Mouse (Mus musculus): Measurements from ENCODE around the gene Slc34a1. TPM values are rescaled to one million over a fixed set of nuclear protein-coding genes. Genes with fewer than 3 reads are reported as not detected.
"Not testable (repeated sequence)": the region's sequence is repeated elsewhere in the genome, so short reads cannot be mapped to it uniquely, and the experiment has no call there.

Gene Slc34a1
- polyA plus RNA-seq, 1 experiment from 2014 or later, result not detected

GRCm38 (mm10) chr13:55420018-55420932 is 22.3 kb downstream of the Slc34a1 start:
- ATAC-seq (ENCODE audit: low read depth) (peak; percentile 29), DNase-seq (no peak)
- no peak overlapping the region for H3K4me3 ChIP-seq (replicated peaks)
- H3K4me1 ChIP-seq (replicated peaks), result peaks cover 25% of the 10 kb centered on the region
- H3K27me3 ChIP-seq, result peaks cover 65% of the 10 kb centered on the region
- no peaks in the 10 kb centered on the region for H3K9me3 ChIP-seq (replicated peaks)
- WGBS (ENCODE audit: insufficient replicate concordance), result 21% methylated on average over 51 of the region's 51 CpGs
- H3K27ac ChIP-seq, result no peak overlapping the region
- H3K4me2 ChIP-seq, result no peak overlapping the region
- H3K36me3 ChIP-seq, result no peaks in the 10 kb centered on the region
- no peak overlapping the region for H3K9ac ChIP-seq

- Histone ChIP-seq H3K9me3 (replicated peaks) (no peaks in the 10 kb centered on the region), H3K4me2 (peak overlapping the region; percentile 17; the same call in 1 of the 2 replicates), H3K4me3 (replicated peaks) (no peak overlapping the region), H3K9ac (no peak overlapping the region), H3K27ac (no peak overlapping the region), H3K36me3 (no peaks in the 10 kb centered on the region), H3K27me3 (peaks cover 61% of the 10 kb centered on the region), H3K4me1 (replicated peaks) (peaks cover 30% of the 10 kb centered on the region)
- ATAC-seq (ENCODE audit: low read depth) (peak; percentile 11; the same call in 1 of the 2 replicates), DNase-seq (no peak)
- WGBS (ENCODE audit: insufficient replicate concordance), result 10% methylated on average over 35 of the region's 35 CpGs
These were observed 23.2 kb downstream of the Slc34a1 start for GRCm38 (mm10) chr13:55420933-55421800.

- Histone ChIP-seq H3K27me3 (peaks cover 17% of the 10 kb centered on the region), H3K4me2 (peak within 1 kb of the TSS; percentile 52), H3K4me1 (replicated peaks) (peaks cover 11% of the 10 kb centered on the region), H3K27ac (no peak within 1 kb of the TSS; the same call in 1 of the 2 replicates), H3K9ac (peak within 1 kb of the TSS; percentile 43; the same call in 1 of the 2 replicates), H3K9me3 (replicated peaks) (no peaks in the 10 kb centered on the region), H3K36me3 (no peaks in the 10 kb centered on the region), H3K4me3 (replicated peaks) (peak within 1 kb of the TSS; percentile 27)
- ATAC-seq (ENCODE audit: low read depth), result no peak
- DNase-seq, result no peak
- 67% methylated on average over 10 of the region's 10 CpGs for WGBS (ENCODE audit: insufficient replicate concordance)
These were observed 28.6 kb downstream of the Slc34a1 start, which contains the start of gene F12 for GRCm38 (mm10) chr13:55426613-55427012. TSS of gene F12 (minus strand) at chr13:55426793.

GRCm38 (mm10) chr13:55429226-55429888 is 31.4 kb downstream of the Slc34a1 start:
- peak; percentile 77 for ATAC-seq (ENCODE audit: low read depth)
- H3K9ac ChIP-seq, result no peak overlapping the region
- DNase-seq, result no peak
- H3K27ac ChIP-seq, result peak overlapping the region; percentile 37; the same call in 1 of the 2 replicates
- 29% methylated on average over 12 of the region's 12 CpGs for WGBS (ENCODE audit: insufficient replicate concordance)
- H3K36me3 ChIP-seq, result no peaks in the 10 kb centered on the region
- peak overlapping the region; percentile 26; the same call in 1 of the 2 replicates for H3K4me2 ChIP-seq
- no peaks in the 10 kb centered on the region for H3K9me3 ChIP-seq (replicated peaks)
- H3K4me1 ChIP-seq (replicated peaks), result peaks cover 9% of the 10 kb centered on the region
- H3K4me3 ChIP-seq (replicated peaks), result no peak overlapping the region
- H3K27me3 ChIP-seq, result 0 out of 2 replicates have a peak, but pooled peaks cover 3% of the 10 kb centered on the region

GRCm38 (mm10) chr13:55430566-55430965 is 32.6 kb downstream of the Slc34a1 start:
- 70% methylated on average over 2 of the region's 2 CpGs for WGBS (ENCODE audit: insufficient replicate concordance)
- Histone ChIP-seq H3K9ac (no peak overlapping the region), H3K36me3 (no peaks in the 10 kb centered on the region)

GRCm38 (mm10) chr13:55431889-55432685 is 34.1 kb downstream of the Slc34a1 start:
- no peak overlapping the region for H3K4me3 ChIP-seq (replicated peaks)
- peaks cover 4% of the 10 kb centered on the region for H3K4me1 ChIP-seq (replicated peaks)
- ATAC-seq (ENCODE audit: low read depth), result no peak
- no peaks in the 10 kb centered on the region for H3K9me3 ChIP-seq (replicated peaks)
- no peak for DNase-seq
- H3K36me3 ChIP-seq, result no peaks in the 10 kb centered on the region
- H3K4me2 ChIP-seq, result no peak overlapping the region
- WGBS (ENCODE audit: insufficient replicate concordance), result 28% methylated on average over 10 of the region's 10 CpGs
- no peak overlapping the region for H3K27ac ChIP-seq
- no peaks in the 10 kb centered on the region for H3K27me3 ChIP-seq
- no peak overlapping the region for H3K9ac ChIP-seq

More at GRCm38 (mm10) chr13:55430566-55430965, 32.6 kb downstream of the Slc34a1 start:
- Histone ChIP-seq H3K4me2 (no peak overlapping the region), H3K27me3 (no peaks in the 10 kb centered on the region), H3K27ac (no peak overlapping the region), H3K9me3 (replicated peaks) (no peaks in the 10 kb centered on the region), H3K4me1 (replicated peaks) (peaks cover 9% of the 10 kb centered on the region), H3K4me3 (replicated peaks) (no peak overlapping the region)
- DNase-seq (no peak), ATAC-seq (ENCODE audit: low read depth) (no peak)

GRCm38 (mm10) chr13:55437111-55437629 is 39.2 kb downstream of the Slc34a1 start:
- H3K9ac ChIP-seq; ATAC-seq (ENCODE audit: low read depth); H3K27ac ChIP-seq; H3K4me3 ChIP-seq (replicated peaks); H3K4me1 ChIP-seq (replicated peaks); H3K4me2 ChIP-seq; H3K27me3 ChIP-seq; H3K9me3 ChIP-seq (replicated peaks); DNase-seq; H3K36me3 ChIP-seq: not testable (repeated sequence)
- 54% methylated on average over 15 of the region's 15 CpGs for WGBS (ENCODE audit: insufficient replicate concordance)

GRCm38 (mm10) chr13:55443799-55444285 is 45.9 kb downstream of the Slc34a1 start:
- 36% methylated on average over 9 of the region's 9 CpGs for WGBS (ENCODE audit: insufficient replicate concordance)
- Histone ChIP-seq H3K9ac (peak overlapping the region; percentile 60), H3K27ac (peak overlapping the region; percentile 97), H3K27me3 (no peaks in the 10 kb centered on the region), H3K4me3 (replicated peaks) (peak overlapping the region; percentile 84), H3K36me3 (peaks cover 5% of the 10 kb centered on the region; the same call in 1 of the 2 replicates), H3K4me2 (peak overlapping the region; percentile 88), H3K4me1 (replicated peaks) (peaks cover 45% of the 10 kb centered on the region), H3K9me3 (replicated peaks) (no peaks in the 10 kb centered on the region)
- ATAC-seq (ENCODE audit: low read depth) (no peak), DNase-seq (no peak)

GRCm38 (mm10) chr13:55444286-55444936 is 46.4 kb downstream of the Slc34a1 start:
- H3K27me3 ChIP-seq, result no peaks in the 10 kb centered on the region
- peaks cover 51% of the 10 kb centered on the region for H3K4me1 ChIP-seq (replicated peaks)
- no peaks in the 10 kb centered on the region for H3K9me3 ChIP-seq (replicated peaks)
- H3K9ac ChIP-seq, result peak overlapping the region; percentile 60
- DNase-seq (no peak), ATAC-seq (ENCODE audit: low read depth) (peak; percentile 42)
- H3K27ac ChIP-seq, result peak overlapping the region; percentile 97
- H3K36me3 ChIP-seq, result peaks cover 11% of the 10 kb centered on the region
- WGBS (ENCODE audit: insufficient replicate concordance), result 1% methylated on average over 33 of the region's 33 CpGs
- peak overlapping the region; percentile 84 for H3K4me3 ChIP-seq (replicated peaks)
- H3K4me2 ChIP-seq, result peak overlapping the region; percentile 88

All from liver, embryonic 13.5 days (tissue).